Mouse (Mus musculus) frontal cortex, adult 2 months (tissue): ENCODE results near the gene Svop. TPM values are rescaled to one million over a fixed set of nuclear protein-coding genes. Genes with fewer than 3 reads are reported as not detected.

Source experiments
- DNase-seq, 2 experiments: peaks; one replicate each; pipeline ENCODE4 v3.0.0; 2022; ENCODE audit warnings: low spot score in 1 of 2; ENCODE audit errors: extremely low spot score in 1 of 2
- polyA plus RNA-seq: library from polyadenylated mRNA; depleted of rRNA; stranded (reverse); fragments of >200 nt; gene quantifications from 2 replicates; pipeline ENCODE4 v1.2.3, GENCODE M21; 2012

Gene Svop
- polyA plus RNA-seq, 1 experiment: 113 TPM

- no peak for DNase-seq
These were observed 42.5 kb downstream of the Svop start for GRCm38 (mm10) chr5:114048731-114049308.

- DNase-seq: no peak
These were observed 44.2 kb downstream of the Svop start for GRCm38 (mm10) chr5:114047182-114047581.

- no peak for DNase-seq
These were observed 44.8 kb downstream of the Svop start for GRCm38 (mm10) chr5:114046604-114047003.

- no peak for DNase-seq
These were observed 45.2 kb downstream of the Svop start for GRCm38 (mm10) chr5:114046151-114046550.

- DNase-seq: no peak
These were observed 46.2 kb downstream of the Svop start for GRCm38 (mm10) chr5:114045134-114045533.

- no peak for DNase-seq
These were observed 47.6 kb downstream of the Svop start for GRCm38 (mm10) chr5:114043800-114044199.

GRCm38 (mm10) chr5:114041327-114041930 lies 49.9 kb downstream of the Svop start:
- DNase-seq: no peak

GRCm38 (mm10) chr5:114040911-114041310 lies 50.5 kb downstream of the Svop start:
- no peak for DNase-seq

GRCm38 (mm10) chr5:114040508-114040907 lies 50.9 kb downstream of the Svop start:
- DNase-seq: no peak

GRCm38 (mm10) chr5:114035111-114035510 lies 56.3 kb downstream of the Svop start:
- no peak for DNase-seq

GRCm38 (mm10) chr5:114034393-114034792 lies 57.0 kb downstream of the Svop start:
- no peak for DNase-seq

GRCm38 (mm10) chr5:114032161-114032763 lies 59.1 kb downstream of the Svop start:
- no peak for DNase-seq

- DNase-seq: no peak
These were observed 60.7 kb downstream of the Svop start for GRCm38 (mm10) chr5:114030652-114031051.

GRCm38 (mm10) chr5:114028111-114028510 lies 63.3 kb downstream of the Svop start:
- DNase-seq: no peak

- no peak for DNase-seq
These were observed 64.0 kb downstream of the Svop start for GRCm38 (mm10) chr5:114027217-114027944.

- DNase-seq: no peak
These were observed 66.5 kb downstream of the Svop start for GRCm38 (mm10) chr5:114024885-114025284.

GRCm38 (mm10) chr5:114024390-114024789 lies 67.0 kb downstream of the Svop start:
- DNase-seq: no peak

- DNase-seq: no peak
These were observed 76.2 kb downstream of the Svop start for GRCm38 (mm10) chr5:114015121-114015520.

GRCm38 (mm10) chr5:114009049-114009448 lies 82.3 kb downstream of the Svop start:
- no peak for DNase-seq

GRCm38 (mm10) chr5:114007753-114008453 lies 83.5 kb downstream of the Svop start:
- DNase-seq: no peak

GRCm38 (mm10) chr5:114006974-114007373 lies 84.4 kb downstream of the Svop start:
- no peak for DNase-seq
